Mouse (Mus musculus) skeletal muscle tissue, adult 2 months (tissue): ENCODE measurements around the gene Gabbr2.
A peak's percentile ranks its signal among the peaks of the same experiment; 100 is the strongest.

ENCODE experiments used
- DNase-seq: peaks from one replicate; pipeline ENCODE4 v3.0.0-alpha.2; 2012; ENCODE audit warnings: low read depth, low spot score

The Gabbr2 gene

DNA sequence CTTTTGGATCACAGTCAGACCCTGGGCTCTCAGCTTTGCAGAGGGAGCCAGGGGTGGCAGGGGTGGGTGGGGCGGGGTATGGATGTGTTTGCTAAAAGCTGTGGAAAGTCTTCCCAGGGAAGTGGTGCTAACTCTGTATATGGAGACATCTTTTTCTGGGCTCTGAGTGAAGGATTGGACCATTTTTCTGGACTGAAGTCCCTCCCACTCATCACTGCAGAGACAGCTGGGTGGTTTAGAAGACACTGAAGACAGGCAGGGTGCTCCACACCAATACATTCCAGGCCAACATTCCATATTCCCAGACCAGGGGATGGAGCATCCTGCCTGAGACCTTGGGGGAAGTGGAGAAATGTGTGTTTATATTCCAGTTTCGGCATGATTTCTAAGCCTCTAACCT lies 125.6 kb downstream of the Gabbr2 start:
- no peak for DNase-seq

DNA sequence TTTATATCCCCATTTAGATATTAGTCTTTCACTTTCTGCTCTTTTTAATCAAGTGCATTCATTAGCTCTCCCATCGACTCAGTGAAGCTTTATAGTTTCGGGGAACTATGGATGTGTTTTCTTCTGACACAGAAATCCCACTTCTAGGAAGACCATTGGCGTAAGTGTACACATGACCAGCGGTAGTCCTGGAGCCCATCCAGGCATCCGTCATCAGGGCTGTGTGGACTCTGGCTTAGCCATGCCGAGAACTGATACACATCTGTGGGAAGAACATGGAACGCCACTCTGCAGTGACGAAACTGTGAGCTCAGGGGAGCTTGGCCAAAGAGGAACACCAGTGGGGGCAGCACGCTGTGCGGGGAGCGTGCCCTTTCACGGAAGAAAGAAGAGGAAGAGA lies 128.0 kb downstream of the Gabbr2 start:
- DNase-seq: no peak

DNA sequence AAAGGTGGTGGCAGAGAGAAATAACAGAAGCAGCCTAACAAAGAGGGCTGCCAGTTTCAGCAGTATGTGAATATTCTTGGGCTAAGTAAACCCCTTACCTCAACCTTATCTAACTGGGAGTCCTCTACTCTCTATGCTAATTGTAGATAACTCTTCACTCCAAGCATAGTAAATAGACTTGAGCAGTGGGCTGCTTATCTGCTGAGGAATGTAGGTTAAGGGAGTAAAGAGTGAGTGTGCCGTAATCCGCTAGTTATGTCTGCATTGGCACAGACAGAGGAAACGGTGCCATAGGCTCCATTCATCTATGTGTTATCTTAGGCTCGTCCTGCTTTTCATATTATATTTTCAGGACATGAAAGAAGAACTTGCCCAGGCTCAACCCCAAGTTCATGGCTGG lies 129.0 kb downstream of the Gabbr2 start:
- no peak for DNase-seq

DNA sequence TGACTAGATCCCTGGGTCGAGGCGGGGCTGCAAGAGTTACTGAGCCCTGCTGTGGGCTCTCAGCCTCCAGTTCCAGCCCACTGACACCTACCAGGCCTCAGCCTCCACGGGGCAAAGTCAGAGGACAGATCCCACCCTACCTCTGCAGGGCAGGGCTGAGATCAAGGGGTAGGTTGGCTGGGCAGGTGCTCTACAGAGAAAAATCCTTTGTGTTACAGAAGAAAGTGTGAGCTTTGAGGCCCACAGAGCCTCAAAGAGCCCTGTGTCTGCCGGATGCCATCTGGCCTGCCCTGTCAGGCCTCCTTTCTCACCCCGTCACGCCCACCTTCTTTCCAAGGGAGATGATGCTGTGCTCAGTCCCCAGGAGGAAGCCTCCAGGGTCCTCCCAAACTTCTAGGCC lies 131.1 kb downstream of the Gabbr2 start:
- no peak for DNase-seq

DNA sequence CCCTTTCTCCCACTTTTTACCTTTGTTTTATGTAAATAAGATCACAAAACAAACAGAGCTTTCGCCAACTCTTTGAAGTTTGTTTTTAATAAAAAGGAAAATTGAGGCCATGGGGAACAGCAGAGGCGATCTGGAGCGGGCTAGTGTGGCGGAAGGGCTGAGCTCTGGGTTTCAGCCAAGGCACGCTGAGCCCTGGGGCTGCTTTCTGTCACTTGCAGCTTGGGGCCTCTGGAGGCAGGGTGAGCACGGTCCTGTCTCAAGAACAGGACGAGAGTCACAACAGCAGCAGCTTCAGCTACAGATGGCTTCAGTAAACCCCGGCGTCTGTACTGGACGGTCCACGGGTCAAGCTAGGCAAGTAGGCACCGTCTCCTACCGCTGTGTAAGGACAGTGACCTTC lies 132.8 kb downstream of the Gabbr2 start:
- DNase-seq: peak; percentile 17

DNA sequence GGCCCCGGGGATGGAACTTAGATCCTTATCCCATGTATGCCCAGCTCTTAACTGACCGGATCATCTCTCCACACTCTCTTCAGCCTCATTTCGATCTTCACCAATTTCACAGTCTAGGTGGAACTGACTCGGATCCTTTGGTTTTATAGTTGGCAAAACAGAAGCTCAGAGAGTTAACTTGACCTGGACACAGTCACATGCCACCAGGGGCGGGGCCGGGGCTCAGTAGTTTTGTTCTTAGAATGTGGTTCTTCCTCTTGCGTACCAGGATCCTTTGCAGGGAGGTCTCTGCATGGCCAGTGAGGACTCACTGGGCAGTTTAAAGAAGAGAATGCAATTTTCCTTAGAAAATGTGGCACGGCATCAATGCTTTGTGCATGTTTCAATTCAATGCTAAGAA lies 135.5 kb downstream of the Gabbr2 start:
- DNase-seq: no peak

DNA sequence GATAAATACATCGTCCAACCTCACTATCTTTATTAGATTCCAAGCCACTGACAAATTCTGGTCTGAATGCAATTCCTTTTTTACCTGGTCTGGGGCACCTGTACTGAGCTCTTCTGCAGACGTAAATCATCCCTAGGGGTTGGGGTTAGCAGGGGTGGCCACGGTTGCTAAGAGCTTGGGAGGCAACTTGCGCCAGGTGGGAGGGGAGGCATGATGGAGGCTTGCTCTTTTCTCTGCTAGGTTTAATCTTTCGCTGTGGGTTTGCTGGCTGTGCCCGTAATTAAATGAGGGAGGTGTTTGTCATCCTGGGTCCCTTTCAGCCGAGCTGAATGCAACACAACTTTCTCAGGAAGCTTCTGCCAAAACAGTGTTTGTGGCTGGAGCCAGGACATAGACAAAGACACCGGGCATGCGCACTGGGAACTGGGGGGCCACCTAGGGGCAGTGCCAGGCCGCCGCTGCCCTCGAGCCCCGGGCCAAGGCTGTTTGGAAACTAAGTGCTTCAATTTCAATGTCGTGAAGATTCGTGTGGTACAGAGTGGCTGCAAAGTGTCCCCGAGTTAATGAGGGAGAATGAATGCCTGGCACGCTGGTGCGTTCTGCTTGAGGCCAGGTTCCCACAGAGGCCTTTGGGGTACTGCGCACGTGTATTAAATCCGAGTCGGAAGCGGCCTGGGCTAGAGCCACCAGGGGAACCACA lies 136.8 kb downstream of the Gabbr2 start:
- DNase-seq: no peak

DNA sequence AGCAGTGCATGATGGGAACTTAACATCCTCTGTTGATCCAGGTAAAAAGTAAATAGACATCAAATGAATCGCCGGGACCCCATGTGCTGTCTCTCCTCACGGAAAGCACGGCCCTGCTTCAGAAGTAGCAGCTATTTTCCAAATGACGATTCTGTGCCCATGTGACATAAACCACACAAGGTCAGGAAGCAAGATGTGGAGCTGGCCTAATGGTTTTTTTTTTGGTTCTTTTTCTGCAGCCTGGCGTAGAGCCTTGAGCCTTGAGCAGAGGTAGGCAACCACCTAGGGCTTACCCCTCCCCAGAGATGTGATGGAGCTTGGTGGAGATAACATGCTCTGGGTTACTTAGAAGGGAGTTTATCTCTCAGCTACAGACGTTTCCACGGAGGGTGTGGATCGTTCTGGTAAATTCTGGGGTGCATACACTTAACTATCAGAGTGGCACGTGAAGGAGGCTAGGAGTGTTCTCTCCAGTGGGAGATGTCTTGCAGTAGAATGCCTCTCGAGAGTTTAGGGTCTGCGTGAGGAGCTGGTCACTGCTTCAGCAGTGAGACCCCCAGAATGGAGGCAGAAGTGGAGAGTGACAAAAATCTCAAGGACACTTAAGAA lies 137.7 kb downstream of the Gabbr2 start:
- peak; percentile 15 for DNase-seq

DNA sequence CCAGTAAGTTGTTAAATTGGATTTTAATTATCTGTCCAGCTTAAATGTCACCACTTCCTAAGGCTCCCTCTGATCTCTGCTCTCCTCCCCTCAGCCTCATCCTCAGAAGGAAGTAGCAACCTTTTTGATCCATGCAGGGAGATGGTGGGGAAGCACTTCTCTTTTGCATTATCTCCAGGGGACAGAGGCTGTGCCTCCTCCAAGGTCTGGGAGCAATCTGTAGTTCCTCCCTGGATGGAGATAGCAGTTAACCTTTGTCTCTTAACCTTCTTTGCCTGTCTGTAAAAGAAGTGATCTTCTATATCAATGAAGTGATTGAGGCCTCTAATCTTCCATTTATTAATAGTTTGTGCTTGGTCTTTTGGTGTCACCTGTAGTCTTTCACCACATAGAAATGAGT lies 143.9 kb downstream of the Gabbr2 start:
- DNase-seq: no peak

DNA sequence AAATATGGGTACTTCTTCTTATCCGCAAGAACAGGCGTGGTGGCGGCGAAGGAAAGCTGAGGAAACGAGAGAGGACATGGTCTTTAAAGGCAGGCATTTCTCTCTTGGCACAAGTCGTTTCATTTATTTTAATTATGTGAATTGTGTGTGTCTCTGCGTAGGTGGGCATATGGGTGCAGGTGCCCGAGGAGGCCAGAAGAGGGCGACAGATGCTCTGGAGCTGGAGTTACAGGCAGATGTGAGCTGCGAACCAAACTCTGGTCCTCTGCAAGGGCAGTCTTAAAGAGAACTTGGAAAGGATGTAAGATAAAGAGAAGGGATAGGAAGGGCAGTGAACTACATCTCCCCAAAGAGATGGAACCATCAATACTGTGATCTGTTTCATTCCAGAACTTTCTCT lies 145.3 kb downstream of the Gabbr2 start:
- no peak for DNase-seq

DNA sequence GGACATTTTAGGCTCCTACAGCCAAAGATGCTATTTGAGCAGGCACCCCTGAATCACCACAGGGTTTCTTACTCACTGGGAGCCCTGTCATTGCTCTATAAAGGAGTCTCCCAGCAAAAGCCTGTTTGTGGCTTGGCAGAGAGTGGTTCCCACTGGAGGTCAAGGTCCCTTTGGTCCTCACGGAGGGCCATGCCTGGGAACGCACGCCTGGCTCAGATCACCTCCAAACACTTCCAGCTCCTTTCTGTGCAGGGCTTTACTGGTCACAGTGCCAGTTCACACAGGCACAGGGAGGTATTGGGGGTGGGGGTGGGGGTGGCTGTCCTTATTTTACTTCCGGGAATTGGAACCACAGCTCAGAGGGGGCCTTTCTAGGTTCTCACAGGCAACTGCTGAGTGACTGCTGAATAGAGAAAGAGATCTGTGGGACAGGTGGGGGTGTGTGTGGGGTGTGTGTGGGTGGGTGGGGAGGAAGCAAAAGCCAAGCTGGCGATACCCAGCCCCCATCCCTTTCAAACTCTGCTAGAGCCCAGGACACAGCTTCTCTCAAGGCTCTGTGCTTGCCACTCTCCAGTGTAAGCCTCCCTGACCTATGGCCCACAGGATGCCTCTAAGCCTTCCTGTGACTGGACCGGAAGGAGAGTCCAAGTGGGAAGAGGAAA lies 146.6 kb downstream of the Gabbr2 start:
- no peak for DNase-seq

DNA sequence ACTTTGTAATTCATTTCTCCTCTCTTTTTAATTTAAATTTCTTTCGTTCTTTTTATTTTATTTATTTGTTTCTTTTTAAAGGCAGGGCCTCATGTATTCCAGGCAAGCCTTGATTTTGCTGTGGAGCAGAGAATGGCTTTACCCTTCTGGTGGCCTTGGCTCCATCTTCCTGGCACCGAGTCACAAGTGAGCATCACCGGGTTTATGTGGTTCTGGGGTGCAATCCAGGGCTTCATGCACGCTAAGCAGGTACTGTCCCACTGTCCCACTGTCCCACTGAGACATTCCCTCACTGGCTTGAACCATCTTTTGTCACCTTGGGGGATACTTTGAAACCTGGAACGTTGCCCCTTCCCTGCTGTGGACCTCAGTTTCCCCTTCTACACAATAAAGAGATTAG lies 147.1 kb downstream of the Gabbr2 start:
- DNase-seq: no peak

DNA sequence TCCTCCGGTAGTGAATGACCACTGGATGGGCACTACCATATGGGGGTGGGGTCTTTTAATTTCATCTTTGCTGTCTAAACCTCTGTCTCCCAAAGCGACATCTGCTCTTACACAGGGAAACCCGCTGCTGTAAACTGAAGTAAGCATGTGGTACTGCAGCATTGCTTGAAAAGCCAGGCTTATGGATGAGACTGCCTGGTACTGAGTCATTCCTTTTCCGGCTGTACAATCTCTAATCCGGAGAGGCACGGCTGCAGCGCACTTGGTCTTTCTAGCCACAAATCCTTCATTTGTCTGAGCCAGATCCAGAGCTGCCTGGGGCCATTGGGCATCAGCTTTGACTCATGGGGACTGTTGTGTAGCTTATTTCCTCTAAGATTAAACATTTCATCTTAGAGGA lies 149.1 kb downstream of the Gabbr2 start:
- DNase-seq: no peak

DNA sequence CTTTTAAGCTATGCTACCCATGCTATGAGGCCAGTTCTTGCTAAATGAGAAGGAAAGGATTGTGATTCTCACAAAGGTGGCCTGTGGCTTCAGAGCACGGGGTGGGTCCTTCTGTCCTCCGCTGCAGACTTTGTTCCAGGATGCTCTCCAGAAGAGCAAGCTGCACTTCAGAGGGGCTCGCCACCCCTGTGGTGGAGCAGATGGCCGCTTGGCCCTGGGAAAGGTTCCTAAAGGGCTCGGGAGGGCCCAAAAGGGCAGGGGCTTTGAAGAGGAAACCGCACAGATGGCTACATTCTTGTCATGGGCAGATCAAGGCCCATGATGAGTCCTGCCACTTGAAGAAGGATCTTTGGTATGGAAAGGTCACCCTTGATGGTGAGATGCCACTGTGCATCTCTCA lies 151.5 kb downstream of the Gabbr2 start:
- no peak for DNase-seq

DNA sequence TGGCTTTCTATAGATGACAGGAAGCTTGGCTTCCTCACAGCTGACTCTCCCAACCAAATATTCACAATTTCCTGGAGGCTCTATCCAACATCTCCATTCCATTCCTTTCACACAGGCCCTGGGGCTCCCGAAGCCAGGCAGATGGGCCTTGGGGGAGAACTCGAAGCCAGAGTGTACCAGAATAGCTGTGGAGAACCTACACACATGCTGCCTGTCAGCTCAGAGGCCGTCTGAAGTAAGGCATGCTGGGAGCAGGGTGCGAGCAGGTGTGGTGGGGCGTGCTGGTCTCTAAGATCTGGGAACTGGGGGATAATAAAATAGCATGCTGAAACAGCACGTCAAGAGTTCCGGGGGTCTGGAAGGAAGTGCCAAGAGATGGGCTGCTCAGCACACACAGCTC lies 154.3 kb downstream of the Gabbr2 start:
- no peak for DNase-seq

DNA sequence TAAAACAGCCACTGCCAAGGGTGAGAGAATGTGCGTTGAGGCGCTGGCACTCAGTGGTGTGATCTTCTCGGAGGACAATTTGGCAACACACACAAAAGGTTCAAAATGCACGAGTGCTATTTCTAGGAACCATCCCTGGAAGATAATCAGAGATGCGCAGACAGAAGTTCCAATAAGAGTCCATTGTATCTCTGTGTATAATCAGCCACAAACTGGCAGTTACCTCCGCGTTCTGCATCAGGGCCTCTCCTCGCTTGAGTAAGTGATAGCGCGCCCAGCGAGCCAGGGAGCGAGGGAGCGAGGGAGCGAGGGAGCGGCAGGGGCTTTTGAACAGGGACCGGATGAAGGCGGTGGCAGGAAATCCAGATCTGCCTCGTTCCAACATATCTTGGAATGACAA lies 155.6 kb downstream of the Gabbr2 start:
- no peak for DNase-seq

DNA sequence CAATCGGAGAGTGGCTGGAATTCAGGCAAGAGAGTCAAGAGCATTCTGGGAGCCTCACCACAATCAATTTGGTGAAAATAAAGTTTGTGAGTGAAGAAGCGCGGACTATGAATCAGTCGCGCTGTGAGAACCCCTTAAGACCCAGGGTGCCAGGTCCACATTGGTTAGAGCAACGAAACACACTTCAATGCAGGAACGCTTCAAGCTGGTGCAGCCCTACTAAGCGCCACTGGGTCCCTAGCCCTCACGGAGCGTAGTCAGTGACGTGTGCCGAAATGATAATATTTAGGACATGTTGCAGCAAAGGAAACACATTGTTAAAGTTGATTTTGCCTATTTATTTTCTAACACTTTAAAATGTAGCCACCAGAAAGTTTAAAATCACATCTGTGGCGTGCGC lies 156.6 kb downstream of the Gabbr2 start:
- DNase-seq: no peak

DNA sequence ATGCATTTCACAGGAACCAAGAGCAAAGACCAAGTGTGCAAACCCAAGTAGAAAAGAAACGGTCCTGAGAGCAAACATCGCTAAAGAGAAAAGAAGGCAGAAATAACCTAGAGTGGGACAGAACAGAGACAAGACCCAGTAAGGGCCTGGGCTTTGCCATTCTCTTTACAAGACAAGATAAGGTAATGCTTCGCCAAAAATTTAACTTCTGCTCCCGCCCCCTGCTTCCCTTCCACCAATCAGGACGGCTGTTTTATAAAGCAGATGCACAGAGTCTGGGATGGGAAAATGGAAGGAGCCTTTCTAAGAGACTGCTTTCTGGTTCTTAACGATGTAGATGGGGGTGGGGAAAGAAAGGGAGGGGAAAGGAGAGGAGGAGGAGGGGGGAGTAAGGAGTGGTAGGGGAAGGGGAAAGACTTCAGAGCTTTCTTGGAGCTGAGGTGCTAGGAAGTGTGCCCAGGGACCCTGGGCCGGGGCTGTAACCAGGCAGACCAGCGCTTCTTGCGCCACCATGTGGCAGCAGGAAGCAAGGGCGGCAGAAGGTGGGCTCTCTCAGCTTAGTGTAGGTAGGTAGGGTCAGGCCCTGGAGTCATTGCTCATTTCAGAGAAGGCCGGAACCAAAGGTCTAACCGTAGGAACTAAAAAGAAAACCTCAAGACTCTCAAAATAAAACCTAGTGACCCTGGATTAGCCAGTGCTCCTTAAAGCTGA lies 158.7 kb downstream of the Gabbr2 start:
- DNase-seq: no peak

DNA sequence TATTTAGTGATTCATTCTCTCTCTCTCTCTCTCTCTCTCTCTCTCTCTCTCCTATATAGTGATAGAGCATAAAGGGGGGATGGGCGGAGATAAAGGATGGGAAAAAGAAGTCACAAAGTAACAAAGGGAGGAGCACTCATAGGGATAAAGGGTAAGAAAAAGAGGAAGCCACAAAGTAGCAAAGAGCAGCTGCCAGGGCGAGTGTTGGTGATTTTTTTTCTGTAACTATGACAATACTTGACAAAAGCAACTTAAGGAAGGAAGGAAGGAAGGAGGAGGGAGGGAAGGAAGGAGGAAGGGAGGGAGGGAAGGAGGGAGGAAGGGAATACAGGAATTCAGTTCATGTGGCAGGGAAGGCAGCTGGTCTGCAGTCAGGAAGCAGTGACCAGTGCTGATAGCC lies 162.0 kb downstream of the Gabbr2 start:
- no peak for DNase-seq

DNA sequence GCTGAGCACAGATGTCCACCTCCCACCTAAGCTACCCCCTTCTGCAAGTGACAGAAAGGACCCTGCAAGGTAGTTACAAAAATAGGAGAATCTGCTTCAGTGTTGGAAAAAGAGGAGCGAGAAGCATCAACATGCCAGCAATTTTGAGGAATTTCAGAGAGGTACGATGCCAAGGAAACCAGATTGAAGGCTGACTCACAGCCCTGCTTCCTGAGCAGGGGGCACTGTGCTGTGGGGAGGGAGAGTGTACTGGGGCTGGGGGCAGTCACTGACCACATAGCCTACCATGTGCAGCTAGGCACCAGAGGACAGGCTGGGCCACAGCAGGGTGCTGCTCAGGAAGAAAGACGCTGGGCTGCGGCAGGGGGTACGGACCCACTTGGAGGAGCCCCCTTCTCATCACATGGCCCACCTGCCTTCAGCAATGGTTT lies 163.5 kb downstream of the Gabbr2 start:
- no peak for DNase-seq

DNA sequence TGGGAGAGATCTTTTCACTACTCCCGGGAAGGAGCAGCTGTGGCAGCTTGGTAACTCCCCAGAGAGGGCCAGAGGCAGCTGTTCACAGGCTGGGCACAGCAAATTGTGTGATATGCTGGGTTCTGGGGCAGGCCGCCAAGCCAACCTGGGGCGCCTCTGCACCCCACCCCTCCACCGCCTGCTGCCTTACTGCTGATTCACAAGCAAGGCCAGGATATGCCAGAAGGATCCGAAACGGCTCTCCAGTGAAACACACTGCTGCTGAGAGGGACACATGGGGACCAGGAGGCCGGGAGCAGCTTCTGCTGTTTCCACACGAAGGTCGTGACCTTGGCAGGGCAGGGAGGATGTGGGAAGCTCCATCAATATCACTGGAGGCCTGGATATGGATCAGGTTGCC lies 164.2 kb downstream of the Gabbr2 start:
- DNase-seq: peak; percentile 50

DNA sequence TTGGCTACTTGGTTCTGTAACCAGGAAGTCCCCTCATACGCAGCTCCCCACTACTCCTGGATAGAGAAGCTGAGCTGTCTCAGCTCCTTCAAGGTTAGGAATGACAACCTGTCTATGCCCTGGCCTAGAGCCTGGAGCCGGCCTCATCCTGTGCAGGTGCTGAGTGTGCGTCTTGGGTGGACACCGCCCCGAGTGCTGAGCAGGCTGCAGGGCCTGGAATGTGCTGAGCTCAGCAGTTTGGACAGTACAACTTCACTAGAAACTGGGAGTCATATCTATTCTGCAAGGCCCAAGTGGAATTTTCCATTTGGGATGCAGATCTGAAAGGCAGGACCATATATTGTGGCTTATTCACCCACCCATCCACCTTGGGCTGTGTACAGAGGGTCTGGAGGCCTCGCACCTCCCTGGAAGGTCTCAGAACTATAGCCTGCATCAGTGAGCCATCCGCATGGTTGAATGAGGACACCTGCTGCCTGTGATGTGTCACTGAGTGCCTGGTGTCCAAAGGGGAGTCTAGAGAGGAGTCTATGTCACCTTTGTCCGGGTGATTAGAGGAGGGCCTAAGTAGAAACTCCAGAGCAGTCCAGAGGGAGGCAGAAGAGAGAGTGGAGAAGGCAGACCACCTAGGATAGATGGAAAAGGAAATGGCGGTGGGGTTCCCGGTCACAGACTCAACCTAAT lies 165.7 kb downstream of the Gabbr2 start:
- no peak for DNase-seq
